Mouse (Mus musculus): ENCODE results near the gene Peli1. TPM values are rescaled to one million over a fixed set of nuclear protein-coding genes. Genes with fewer than 3 reads are reported as not detected.

The Peli1 gene
- polyA plus RNA-seq, 1 experiment: 3.5 TPM

GRCm38 (mm10) chr11:21081169-21081568 is 9.9 kb upstream of the Peli1 start:
- Histone ChIP-seq H3K27me3 (ENCODE audit: control insufficient read depth, insufficient read depth, insufficient read length) (no peaks in the 10 kb centered on the region), H3K4me3 (ENCODE audit: insufficient read depth, poor library complexity, severe bottlenecking) (no peak overlapping the region), H3K79me3 (ENCODE audit: low read depth) (no peaks in the 10 kb centered on the region), H3K36me3 (ENCODE audit: control insufficient read depth, insufficient read depth) (no peaks in the 10 kb centered on the region), H3K79me2 (ENCODE audit: control insufficient read depth, insufficient read depth) (no peaks in the 10 kb centered on the region), H3ac (ENCODE audit: control insufficient read depth, insufficient read length, low read depth) (no peak overlapping the region)
- TF ChIP-seq MAX (IDR thresholded peaks at IDR 0.05) (no peak), USF1 (IDR thresholded peaks at IDR 0.05; ENCODE audit: low read depth) (no peak), CTCF (IDR thresholded peaks at IDR 0.05; ENCODE audit: control insufficient read depth, insufficient read depth, insufficient read length) (no peak), CEBPB (IDR thresholded peaks at IDR 0.05; ENCODE audit: low read depth) (no peak), FOSL1 (IDR thresholded peaks at IDR 0.05; ENCODE audit: insufficient read depth, low read length, poor library complexity, severe bottlenecking) (no peak), MYOD1 (IDR thresholded peaks at IDR 0.05; ENCODE audit: control insufficient read depth, insufficient read length, low read depth) (no peak)

- TF ChIP-seq MYOD1 (IDR thresholded peaks at IDR 0.05; ENCODE audit: control insufficient read depth, insufficient read length, low read depth): no peak
- TF ChIP-seq MAX (IDR thresholded peaks at IDR 0.05): no peak
- TF ChIP-seq CEBPB (IDR thresholded peaks at IDR 0.05; ENCODE audit: low read depth): no peak
- TF ChIP-seq CTCF (IDR thresholded peaks at IDR 0.05; ENCODE audit: control insufficient read depth, insufficient read depth, insufficient read length): no peak
- no peak for TF ChIP-seq USF1 (IDR thresholded peaks at IDR 0.05; ENCODE audit: low read depth)
- TF ChIP-seq FOSL1 (IDR thresholded peaks at IDR 0.05; ENCODE audit: insufficient read depth, low read length, poor library complexity, severe bottlenecking): no peak
- TF ChIP-seq MYOG (IDR thresholded peaks at IDR 0.05; ENCODE audit: control insufficient read depth, extremely low read depth, insufficient read length): no peak
- no peaks in the 10 kb centered on the region for H3K79me2 ChIP-seq (ENCODE audit: control insufficient read depth, insufficient read depth)
- no peaks in the 10 kb centered on the region for H3K27me3 ChIP-seq (ENCODE audit: control insufficient read depth, insufficient read depth, insufficient read length)
- H3K4me3 ChIP-seq (ENCODE audit: insufficient read depth, poor library complexity, severe bottlenecking): no peak overlapping the region
- no peak overlapping the region for H3ac ChIP-seq (ENCODE audit: control insufficient read depth, insufficient read length, low read depth)
- H3K79me3 ChIP-seq (ENCODE audit: low read depth): no peaks in the 10 kb centered on the region
- H3K36me3 ChIP-seq (ENCODE audit: control insufficient read depth, insufficient read depth): no peaks in the 10 kb centered on the region
These were observed 8.4 kb upstream of the Peli1 start for GRCm38 (mm10) chr11:21082711-21083110.

- TF ChIP-seq CTCF (IDR thresholded peaks at IDR 0.05; ENCODE audit: control insufficient read depth, insufficient read depth, insufficient read length) (no peak), MYOD1 (IDR thresholded peaks at IDR 0.05; ENCODE audit: control insufficient read depth, insufficient read length, low read depth) (no peak), USF1 (IDR thresholded peaks at IDR 0.05; ENCODE audit: low read depth) (no peak), MAX (IDR thresholded peaks at IDR 0.05) (no peak), CEBPB (IDR thresholded peaks at IDR 0.05; ENCODE audit: low read depth) (no peak), FOSL1 (IDR thresholded peaks at IDR 0.05; ENCODE audit: insufficient read depth, low read length, poor library complexity, severe bottlenecking) (no peak), MYOG (IDR thresholded peaks at IDR 0.05; ENCODE audit: control insufficient read depth, extremely low read depth, insufficient read length) (no peak)
- no peak overlapping the region for H3K4me3 ChIP-seq (ENCODE audit: insufficient read depth, poor library complexity, severe bottlenecking)
- H3ac ChIP-seq (ENCODE audit: control insufficient read depth, insufficient read length, low read depth): no peak overlapping the region
- no peaks in the 10 kb centered on the region for H3K27me3 ChIP-seq (ENCODE audit: control insufficient read depth, insufficient read depth, insufficient read length)
- H3K79me3 ChIP-seq (ENCODE audit: low read depth): peaks cover 14% of the 10 kb centered on the region
- no peaks in the 10 kb centered on the region for H3K36me3 ChIP-seq (ENCODE audit: control insufficient read depth, insufficient read depth)
- peaks cover 18% of the 10 kb centered on the region for H3K79me2 ChIP-seq (ENCODE audit: control insufficient read depth, insufficient read depth)
These were observed 2.7 kb upstream of the Peli1 start for GRCm38 (mm10) chr11:21088356-21088755.

- no peak for TF ChIP-seq MYOD1 (IDR thresholded peaks at IDR 0.05; ENCODE audit: control insufficient read depth, insufficient read length, low read depth)
- no peak for TF ChIP-seq CTCF (IDR thresholded peaks at IDR 0.05; ENCODE audit: control insufficient read depth, insufficient read depth, insufficient read length)
- TF ChIP-seq CEBPB (IDR thresholded peaks at IDR 0.05; ENCODE audit: low read depth): no peak
- TF ChIP-seq MAX (IDR thresholded peaks at IDR 0.05): no peak
- no peak for TF ChIP-seq FOSL1 (IDR thresholded peaks at IDR 0.05; ENCODE audit: insufficient read depth, low read length, poor library complexity, severe bottlenecking)
- TF ChIP-seq MYOG (IDR thresholded peaks at IDR 0.05; ENCODE audit: control insufficient read depth, extremely low read depth, insufficient read length): no peak
- no peak for TF ChIP-seq USF1 (IDR thresholded peaks at IDR 0.05; ENCODE audit: low read depth)
- peaks cover 24% of the 10 kb centered on the region for H3K79me3 ChIP-seq (ENCODE audit: low read depth)
- H3K79me2 ChIP-seq (ENCODE audit: control insufficient read depth, insufficient read depth): peaks cover 31% of the 10 kb centered on the region
These were observed 1.5 kb upstream of the Peli1 start for GRCm38 (mm10) chr11:21089571-21089970.

GRCm38 (mm10) chr11:21091428-21092405 is 626 bp downstream of the Peli1 start:
- TF ChIP-seq MAX (IDR thresholded peaks at IDR 0.05): no peak
- no peak for TF ChIP-seq CTCF (IDR thresholded peaks at IDR 0.05; ENCODE audit: control insufficient read depth, insufficient read depth, insufficient read length)
- TF ChIP-seq FOSL1 (IDR thresholded peaks at IDR 0.05; ENCODE audit: insufficient read depth, low read length, poor library complexity, severe bottlenecking): no peak
- TF ChIP-seq MYOG (IDR thresholded peaks at IDR 0.05; ENCODE audit: control insufficient read depth, extremely low read depth, insufficient read length): no peak
- no peak for TF ChIP-seq CEBPB (IDR thresholded peaks at IDR 0.05; ENCODE audit: low read depth)
- TF ChIP-seq USF1 (IDR thresholded peaks at IDR 0.05; ENCODE audit: low read depth): no peak
- TF ChIP-seq MYOD1 (IDR thresholded peaks at IDR 0.05; ENCODE audit: control insufficient read depth, insufficient read length, low read depth): no peak

More at GRCm38 (mm10) chr11:21089571-21089970, 1.5 kb upstream of the Peli1 start:
- Histone ChIP-seq H3K36me3 (ENCODE audit: control insufficient read depth, insufficient read depth) (no peaks in the 10 kb centered on the region), H3K27me3 (ENCODE audit: control insufficient read depth, insufficient read depth, insufficient read length) (no peaks in the 10 kb centered on the region), H3ac (ENCODE audit: control insufficient read depth, insufficient read length, low read depth) (no peak overlapping the region), H3K4me3 (ENCODE audit: insufficient read depth, poor library complexity, severe bottlenecking) (no peak overlapping the region)

More at GRCm38 (mm10) chr11:21091428-21092405, 626 bp downstream of the Peli1 start:
- Histone ChIP-seq H3K36me3 (ENCODE audit: control insufficient read depth, insufficient read depth) (no peaks in the 10 kb centered on the region), H3ac (ENCODE audit: control insufficient read depth, insufficient read length, low read depth) (peak overlapping the region; percentile 83), H3K79me3 (ENCODE audit: low read depth) (peaks cover 28% of the 10 kb centered on the region), H3K79me2 (ENCODE audit: control insufficient read depth, insufficient read depth) (peaks cover 52% of the 10 kb centered on the region), H3K27me3 (ENCODE audit: control insufficient read depth, insufficient read depth, insufficient read length) (no peaks in the 10 kb centered on the region), H3K4me3 (ENCODE audit: insufficient read depth, poor library complexity, severe bottlenecking) (peak overlapping the region; percentile 71)

Measured in C2C12 (cell line).